Mouse (Mus musculus): ENCODE measurements around the gene Pigx. TPM values are rescaled to one million over a fixed set of nuclear protein-coding genes. Genes with fewer than 3 reads are reported as not detected.
A peak's percentile ranks its signal among the peaks of the same experiment; 100 is the strongest.

The Pigx gene
- polyA plus RNA-seq, 1 experiment from 2014 or later, result 91.8 TPM

DNA sequence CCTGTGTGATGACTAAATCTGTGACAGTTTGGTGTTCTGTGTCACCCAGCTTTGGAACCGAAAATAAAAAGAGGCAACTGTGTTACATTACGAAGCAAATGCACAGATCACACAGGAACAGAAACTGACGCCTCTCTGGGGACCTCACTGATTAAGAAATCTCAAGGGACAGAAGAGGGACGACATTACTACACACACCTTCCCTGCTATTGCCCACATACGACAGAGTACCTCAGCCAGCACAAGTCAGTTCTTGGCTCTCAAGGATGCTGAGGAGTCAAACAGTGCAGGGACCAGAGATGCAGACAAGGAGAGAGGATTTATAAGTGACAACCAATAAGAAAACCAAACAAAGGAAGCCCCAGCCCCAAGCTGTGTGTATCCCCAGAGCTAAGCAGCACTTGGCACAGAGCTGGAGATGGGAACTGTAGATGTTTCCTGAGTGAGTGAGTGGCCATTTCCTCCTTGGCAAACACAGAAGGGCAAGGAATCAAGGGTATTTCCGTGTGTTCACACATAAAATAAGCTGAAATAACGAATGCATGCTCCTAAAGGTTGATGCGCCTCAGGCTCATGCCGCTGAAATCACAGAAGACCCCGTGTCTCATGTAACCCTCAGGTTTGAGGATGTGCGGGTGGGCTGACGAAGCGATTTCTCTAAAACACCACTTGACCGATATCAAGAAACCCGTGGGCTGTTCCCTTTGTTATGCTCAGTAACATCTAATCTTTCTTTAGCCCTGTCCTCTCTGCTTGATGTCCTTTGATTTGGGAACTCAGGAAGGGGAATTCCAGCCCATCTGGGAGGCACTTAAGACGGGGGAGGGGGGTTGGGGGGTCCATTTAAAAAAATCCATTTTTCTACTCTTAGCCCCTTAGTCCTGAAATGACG, 25.1 kb upstream of the Pigx start:
- Histone ChIP-seq H3K4me1 (no peaks in the 10 kb centered on the region), H3K4me2 (0 out of 2 replicates have a peak overlapping the region, but pooled peaks have one; percentile 21), H3K9ac (no peak overlapping the region), H3K4me3 (replicated peaks) (no peak overlapping the region), H3K27me3 (replicated peaks) (no peaks in the 10 kb centered on the region), H3K27ac (peak overlapping the region; percentile 21; the same call in 1 of the 2 replicates), H3K9me3 (no peaks in the 10 kb centered on the region), H3K36me3 (no peaks in the 10 kb centered on the region)
- ATAC-seq (ENCODE audit: insufficient read depth, low FRiP score, low read depth), result no peak
- 63% methylated on average over 17 of the region's 17 CpGs for WGBS

DNA sequence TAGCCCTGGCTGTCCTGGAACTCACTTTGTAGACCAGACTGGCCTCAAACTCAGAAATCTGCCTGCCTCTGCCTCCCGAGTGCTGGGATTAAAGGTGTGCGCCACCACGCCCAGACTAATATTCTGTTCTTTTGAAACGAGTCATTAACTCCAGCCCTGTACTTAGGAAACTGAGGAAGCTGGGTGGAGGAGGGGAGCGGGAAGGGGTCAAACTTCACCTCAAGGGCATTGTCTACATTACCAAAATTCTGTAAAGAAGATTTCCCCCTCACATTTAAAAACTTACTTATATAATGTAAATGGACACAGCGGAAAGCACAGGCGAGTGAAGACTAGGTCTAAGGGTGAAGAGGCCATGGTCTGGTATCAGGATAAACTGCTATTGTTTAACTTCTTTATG, 24.5 kb upstream of the Pigx start:
- 88% methylated on average over 7 of the region's 7 CpGs for WGBS
- H3K4me3 ChIP-seq (replicated peaks), result no peak overlapping the region
- H3K27ac ChIP-seq, result no peak overlapping the region; the same call in 1 of the 2 replicates
- H3K9ac ChIP-seq, result no peak overlapping the region
- no peaks in the 10 kb centered on the region for H3K36me3 ChIP-seq
- H3K4me2 ChIP-seq, result no peak overlapping the region
- H3K9me3 ChIP-seq, result no peaks in the 10 kb centered on the region
- H3K4me1 ChIP-seq, result no peaks in the 10 kb centered on the region
- H3K27me3 ChIP-seq (replicated peaks), result no peaks in the 10 kb centered on the region
- ATAC-seq (ENCODE audit: insufficient read depth, low FRiP score, low read depth), result no peak

DNA sequence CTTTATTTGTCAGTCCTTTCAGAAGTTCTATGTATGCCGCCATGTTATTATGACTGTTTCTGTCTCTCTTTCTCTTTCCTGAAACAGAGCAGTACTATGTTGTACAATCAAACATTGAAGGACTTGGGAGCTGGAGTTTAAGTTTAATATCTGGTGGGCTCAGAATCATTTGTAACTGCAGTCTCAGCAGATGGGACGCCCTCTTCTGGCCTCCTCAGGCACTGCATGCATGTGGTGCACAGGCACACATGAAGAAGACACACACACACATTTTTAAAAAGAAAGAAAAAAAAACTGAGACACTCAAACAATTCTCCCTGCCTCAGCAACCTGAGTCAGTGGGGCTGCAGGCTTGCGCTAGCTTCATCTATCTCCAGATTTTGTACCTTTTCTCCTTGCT, 20.9 kb upstream of the Pigx start:
- Histone ChIP-seq H3K36me3 (no peaks in the 10 kb centered on the region), H3K9ac (no peak overlapping the region), H3K4me3 (replicated peaks) (no peak overlapping the region), H3K9me3 (no peaks in the 10 kb centered on the region), H3K27me3 (replicated peaks) (no peaks in the 10 kb centered on the region), H3K4me1 (no peaks in the 10 kb centered on the region; the same call in 1 of the 2 replicates), H3K27ac (no peak overlapping the region), H3K4me2 (no peak overlapping the region)
- 78% methylated on average over 3 of the region's 3 CpGs for WGBS
- ATAC-seq (ENCODE audit: insufficient read depth, low FRiP score, low read depth), result no peak

DNA sequence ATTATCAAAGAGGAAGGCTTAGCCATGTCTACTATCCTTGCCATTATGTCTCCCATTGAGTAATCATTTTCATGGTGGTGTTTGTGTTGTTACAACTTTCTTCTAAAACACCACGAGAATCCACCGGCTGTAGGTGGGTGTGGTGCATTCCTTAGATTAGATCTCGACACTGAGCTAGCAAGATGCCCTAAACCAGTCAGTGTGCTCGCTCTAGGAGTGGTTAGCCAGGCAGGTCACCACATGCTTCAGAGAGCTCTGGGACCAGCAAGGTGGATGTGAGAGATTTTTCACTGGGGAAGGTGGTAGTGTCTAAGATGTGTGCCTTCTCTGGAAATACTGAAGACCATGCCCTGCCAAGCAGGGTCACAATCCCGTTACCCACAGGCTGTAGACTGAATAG, 16.6 kb upstream of the Pigx start:
- no peaks in the 10 kb centered on the region for H3K9me3 ChIP-seq
- no peaks in the 10 kb centered on the region for H3K36me3 ChIP-seq
- no peak for ATAC-seq (ENCODE audit: insufficient read depth, low FRiP score, low read depth)
- no peaks in the 10 kb centered on the region for H3K27me3 ChIP-seq (replicated peaks)
- H3K27ac ChIP-seq, result no peak overlapping the region
- no peaks in the 10 kb centered on the region; the same call in 1 of the 2 replicates for H3K4me1 ChIP-seq
- no peak overlapping the region for H3K4me3 ChIP-seq (replicated peaks)
- peak overlapping the region; percentile 3; the same call in 1 of the 2 replicates for H3K4me2 ChIP-seq
- WGBS, result 31% methylated on average over 5 of the region's 5 CpGs
- no peak overlapping the region for H3K9ac ChIP-seq

DNA sequence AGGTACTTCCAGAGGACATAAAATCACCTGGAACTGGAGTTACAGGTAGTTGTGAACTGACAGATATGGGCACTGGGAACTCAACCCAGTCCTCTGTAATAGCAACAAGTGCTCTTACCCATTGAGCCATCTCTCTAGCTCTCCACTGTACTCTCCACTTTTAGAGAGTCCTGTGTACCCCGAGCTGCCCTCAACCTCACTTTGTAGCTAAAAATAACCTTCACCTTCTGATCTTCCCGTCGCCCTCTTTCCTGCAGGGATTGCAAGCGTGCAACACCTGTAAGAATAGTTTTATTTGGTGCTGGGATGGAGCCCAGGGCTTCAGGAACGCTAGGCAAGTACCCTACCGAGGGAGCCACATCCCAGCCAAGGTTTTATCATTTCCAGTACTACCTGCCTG, 16.2 kb upstream of the Pigx start:
- H3K4me3 ChIP-seq (replicated peaks), result no peak overlapping the region
- 43% methylated on average over 6 of the region's 6 CpGs for WGBS
- no peak for ATAC-seq (ENCODE audit: insufficient read depth, low FRiP score, low read depth)
- H3K4me1 ChIP-seq, result no peaks in the 10 kb centered on the region; the same call in 1 of the 2 replicates
- no peak overlapping the region for H3K9ac ChIP-seq
- H3K4me2 ChIP-seq, result peak overlapping the region; percentile 3; the same call in 1 of the 2 replicates
- no peak overlapping the region for H3K27ac ChIP-seq
- H3K9me3 ChIP-seq, result no peaks in the 10 kb centered on the region
- no peaks in the 10 kb centered on the region for H3K27me3 ChIP-seq (replicated peaks)
- H3K36me3 ChIP-seq, result no peaks in the 10 kb centered on the region

DNA sequence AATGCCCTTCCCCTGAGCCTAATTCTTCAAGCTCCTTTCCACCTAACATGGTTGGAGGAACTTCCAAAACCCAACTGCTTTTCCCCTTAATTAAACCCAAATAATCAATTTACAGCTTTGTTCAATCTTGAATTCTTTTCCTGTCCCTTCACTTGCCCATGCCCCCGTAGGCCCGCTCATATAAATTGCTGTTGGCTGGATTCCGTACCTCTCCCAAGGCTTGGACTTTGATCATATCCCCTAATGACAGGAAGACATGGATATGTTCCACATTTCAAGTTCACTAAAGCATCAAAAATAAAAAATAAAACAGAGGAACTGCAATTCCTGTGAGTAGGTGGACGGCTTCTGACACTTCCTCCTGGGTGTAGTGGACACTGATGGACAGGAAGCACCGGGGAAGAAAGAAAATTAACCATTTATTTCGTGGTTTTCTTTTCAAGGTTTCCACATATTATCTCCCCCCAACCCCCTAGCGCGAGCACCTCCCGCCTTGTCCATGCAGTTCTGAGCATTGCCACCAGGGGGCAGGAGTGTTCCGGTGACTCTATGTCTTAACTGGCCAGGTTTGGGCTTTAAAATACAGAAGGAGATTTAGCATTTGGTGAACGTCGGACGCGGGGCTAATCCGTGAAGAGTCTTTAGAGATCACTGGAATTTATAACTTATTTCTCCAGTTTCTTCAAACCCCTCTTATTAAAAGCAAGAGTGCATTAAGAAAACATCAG, 15.6 kb upstream of the Pigx start:
- Histone ChIP-seq H3K4me2 (no peak overlapping the region), H3K27me3 (replicated peaks) (no peaks in the 10 kb centered on the region), H3K27ac (no peak overlapping the region; the same call in 1 of the 2 replicates), H3K9me3 (no peaks in the 10 kb centered on the region), H3K36me3 (no peaks in the 10 kb centered on the region), H3K4me1 (no peaks in the 10 kb centered on the region; the same call in 1 of the 2 replicates), H3K9ac (no peak overlapping the region), H3K4me3 (replicated peaks) (no peak overlapping the region)
- WGBS, result 14% methylated on average over 15 of the region's 15 CpGs
- no peak for ATAC-seq (ENCODE audit: insufficient read depth, low FRiP score, low read depth)

DNA sequence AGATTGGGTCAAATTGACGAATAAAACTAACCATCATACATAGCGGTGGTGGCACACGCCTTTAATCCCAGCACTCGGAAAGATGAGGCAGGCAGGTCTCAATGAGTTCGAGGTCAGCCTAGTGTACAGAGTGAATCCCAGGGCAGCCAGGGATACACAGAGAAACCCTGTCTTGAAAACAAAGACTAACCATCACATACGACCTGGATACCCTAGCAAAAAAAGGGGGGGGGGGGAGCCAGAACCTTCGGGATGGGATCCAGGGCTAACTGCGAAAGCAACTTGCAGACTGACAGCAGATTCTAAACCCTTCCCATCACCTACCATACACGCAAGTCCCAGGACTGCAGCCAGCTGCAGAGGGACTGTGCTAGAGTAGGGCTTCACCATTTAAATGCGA, 14.9 kb upstream of the Pigx start:
- Histone ChIP-seq H3K9ac (no peak overlapping the region), H3K4me1 (no peaks in the 10 kb centered on the region; the same call in 1 of the 2 replicates), H3K27me3 (replicated peaks) (no peaks in the 10 kb centered on the region), H3K36me3 (no peaks in the 10 kb centered on the region), H3K4me2 (no peak overlapping the region), H3K9me3 (no peaks in the 10 kb centered on the region), H3K4me3 (replicated peaks) (no peak overlapping the region), H3K27ac (no peak overlapping the region; the same call in 1 of the 2 replicates)
- WGBS, result 79% methylated on average over 10 of the region's 10 CpGs
- ATAC-seq (ENCODE audit: insufficient read depth, low FRiP score, low read depth), result no peak

DNA sequence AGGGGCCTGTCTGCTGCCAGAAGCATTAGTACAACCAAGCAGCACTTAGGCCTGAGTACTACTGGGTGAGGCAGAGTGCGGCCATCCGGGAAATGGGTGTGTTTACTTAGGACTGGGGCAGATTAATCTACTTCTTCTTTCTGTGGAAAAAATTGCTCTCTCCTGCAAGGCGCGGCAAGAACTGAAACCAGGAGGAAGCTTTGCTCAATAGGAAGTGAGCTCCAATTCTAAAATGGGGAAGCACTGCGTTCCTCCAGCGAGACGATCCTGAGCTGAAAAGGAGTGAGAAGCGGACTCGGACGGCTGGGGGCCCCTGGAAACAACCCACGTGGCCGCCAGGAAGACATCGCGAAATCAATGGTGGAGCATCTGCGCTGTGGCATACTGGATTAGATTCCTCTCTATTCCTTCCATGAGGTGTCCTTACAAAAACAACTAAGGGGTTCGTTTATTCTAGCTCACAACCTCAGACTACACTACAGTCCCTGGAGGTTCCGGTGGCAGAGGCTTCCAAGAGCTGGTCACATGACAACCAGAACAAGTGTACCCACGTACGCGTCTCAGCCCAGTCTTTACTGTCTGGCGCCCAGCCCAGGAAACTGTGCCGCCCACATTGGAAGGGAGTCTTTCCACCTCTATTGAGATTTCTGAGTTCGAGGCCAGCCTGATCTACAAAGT, 14.1 kb upstream of the Pigx start:
- Histone ChIP-seq H3K9me3 (no peaks in the 10 kb centered on the region), H3K4me2 (no peak overlapping the region), H3K36me3 (no peaks in the 10 kb centered on the region), H3K4me3 (replicated peaks) (no peak overlapping the region), H3K4me1 (no peaks in the 10 kb centered on the region; the same call in 1 of the 2 replicates), H3K27me3 (replicated peaks) (no peaks in the 10 kb centered on the region), H3K9ac (no peak overlapping the region), H3K27ac (no peak overlapping the region)
- 56% methylated on average over 23 of the region's 23 CpGs for whole genome bisulfite sequencing
- peak; percentile 45; the same call in 1 of the 2 replicates for ATAC-seq (ENCODE audit: insufficient read depth, low FRiP score, low read depth)

DNA sequence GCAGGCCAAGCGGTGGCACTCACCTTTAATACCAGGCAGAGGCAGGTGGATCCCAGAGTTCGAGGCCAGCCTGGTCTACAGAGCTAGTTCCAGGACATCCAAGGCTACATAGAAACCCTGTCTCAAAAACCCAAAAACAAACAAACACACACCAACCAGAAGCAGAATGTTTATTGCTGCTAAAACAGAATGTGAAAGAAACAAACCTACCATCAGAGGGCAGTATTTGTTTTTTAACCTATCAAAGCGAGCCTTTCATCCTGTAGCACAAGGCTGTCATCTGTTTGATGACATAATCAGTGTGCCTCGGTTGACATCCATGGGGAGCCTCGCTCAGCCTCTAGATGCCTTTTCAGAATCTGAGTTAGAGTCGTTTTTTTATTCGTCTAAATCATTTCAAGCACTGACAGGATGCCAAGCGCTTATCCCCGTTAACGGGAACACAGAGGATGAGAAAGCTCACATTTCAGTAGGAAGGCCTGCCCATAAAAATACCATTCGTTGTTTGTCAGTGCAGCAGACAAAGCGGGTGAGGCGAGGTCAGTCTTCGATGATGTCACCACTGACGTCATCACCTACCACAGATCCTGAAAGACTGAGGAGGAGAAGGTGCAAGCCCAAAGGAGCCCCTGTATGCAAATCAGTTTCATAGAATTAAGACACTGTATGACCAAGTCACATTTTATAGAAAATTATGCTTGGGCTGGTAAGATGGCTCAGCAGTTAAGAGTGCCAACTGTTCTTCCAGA, 11.6 kb upstream of the Pigx start:
- Histone ChIP-seq H3K36me3 (peaks cover 8% of the 10 kb centered on the region; the same call in 1 of the 2 replicates), H3K9me3 (no peaks in the 10 kb centered on the region), H3K27me3 (replicated peaks) (no peaks in the 10 kb centered on the region)

DNA sequence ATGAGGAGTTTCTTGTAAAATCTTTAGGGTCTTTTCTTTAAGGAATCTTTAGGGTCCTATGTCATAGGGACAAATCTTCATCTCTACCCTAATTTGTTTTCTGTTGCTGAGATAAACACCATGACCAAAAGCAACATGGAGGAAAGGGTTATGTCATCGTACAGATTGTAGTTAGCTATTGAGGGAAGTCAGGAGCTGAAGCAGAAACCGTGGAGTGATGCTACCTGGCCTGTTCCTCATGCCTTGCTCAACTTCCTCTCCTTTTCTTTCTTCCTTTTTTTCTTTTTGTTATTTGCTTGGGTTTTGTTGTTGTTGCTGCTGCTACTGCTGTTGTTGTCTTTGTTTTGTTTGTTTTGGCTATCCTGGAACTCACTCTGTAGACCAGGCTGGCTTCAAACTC, 9.0 kb upstream of the Pigx start:
- Histone ChIP-seq H3K9me3 (no peaks in the 10 kb centered on the region), H3K36me3 (peaks cover 11% of the 10 kb centered on the region; the same call in 1 of the 2 replicates), H3K27me3 (replicated peaks) (no peaks in the 10 kb centered on the region), H3K4me1 (no peaks in the 10 kb centered on the region), H3K4me2 (no peak overlapping the region), H3K4me3 (replicated peaks) (no peak overlapping the region), H3K9ac (no peak overlapping the region), H3K27ac (no peak overlapping the region)
- no peak for ATAC-seq (ENCODE audit: insufficient read depth, low FRiP score, low read depth)
- 76% methylated on average over 2 of the region's 2 CpGs for WGBS

More for the DNA sequence above, 11.6 kb upstream of the Pigx start:
- no peak overlapping the region for H3K4me2 ChIP-seq
- H3K4me1 ChIP-seq, result no peaks in the 10 kb centered on the region; the same call in 1 of the 2 replicates
- H3K4me3 ChIP-seq (replicated peaks), result no peak overlapping the region
- 68% methylated on average over 15 of the region's 15 CpGs for WGBS
- ATAC-seq (ENCODE audit: insufficient read depth, low FRiP score, low read depth), result no peak
- H3K9ac ChIP-seq, result no peak overlapping the region
- H3K27ac ChIP-seq, result no peak overlapping the region

DNA sequence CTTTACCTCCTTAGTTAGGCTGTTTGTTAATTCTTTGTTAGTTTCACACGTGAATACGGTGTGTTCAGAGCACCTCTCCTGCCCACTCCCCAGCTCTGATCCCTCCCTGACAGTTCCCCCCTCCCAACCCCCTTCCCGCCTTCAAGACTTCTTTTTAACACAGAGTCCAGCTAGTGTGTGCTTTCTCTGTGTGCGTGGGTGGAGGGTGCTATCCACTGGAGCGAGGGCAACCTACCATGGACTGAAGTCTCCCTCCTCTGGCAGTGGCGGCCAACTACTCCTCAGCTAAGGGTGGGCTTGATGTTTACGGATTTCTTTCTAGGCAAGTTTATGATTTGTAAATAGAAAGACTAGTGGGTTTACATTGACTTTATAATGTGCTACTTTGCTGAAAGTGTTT, 8.6 kb upstream of the Pigx start:
- no peak overlapping the region for H3K27ac ChIP-seq
- ATAC-seq (ENCODE audit: insufficient read depth, low FRiP score, low read depth), result no peak
- H3K4me3 ChIP-seq (replicated peaks), result no peak overlapping the region
- peaks cover 11% of the 10 kb centered on the region; the same call in 1 of the 2 replicates for H3K36me3 ChIP-seq
- H3K4me2 ChIP-seq, result no peak overlapping the region
- no peak overlapping the region for H3K9ac ChIP-seq
- H3K27me3 ChIP-seq (replicated peaks), result no peaks in the 10 kb centered on the region
- 76% methylated on average over 7 of the region's 7 CpGs for WGBS
- no peaks in the 10 kb centered on the region for H3K4me1 ChIP-seq
- H3K9me3 ChIP-seq, result no peaks in the 10 kb centered on the region

Data from stomach, embryonic 15.5 days (tissue).